Mouse (Mus musculus) heart, postnatal 25 days (tissue): ENCODE results near the gene Gsg1l. TPM values are rescaled to one million over a fixed set of nuclear protein-coding genes. Genes with fewer than 3 reads are reported as not detected.

ENCODE experiments used
- DNase-seq: peaks from one replicate; pipeline ENCODE4 v3.0.0; 2022; ENCODE audit warnings: low spot score
- intact Hi-C: fragments of 180-260 bp; cut with DNase I; formaldehyde crosslinking; loops from one replicate; pipeline ENCODE4 v1.15.1; 2025
- total RNA-seq, 2 experiments: library from RNA; stranded (reverse); gene quantifications; 2 replicates each; pipeline ENCODE4 v1.2.3; 2021

Gene Gsg1l
- total RNA-seq, 2 experiments from 2014 or later, result 10.3 to 12.6 TPM

DNA sequence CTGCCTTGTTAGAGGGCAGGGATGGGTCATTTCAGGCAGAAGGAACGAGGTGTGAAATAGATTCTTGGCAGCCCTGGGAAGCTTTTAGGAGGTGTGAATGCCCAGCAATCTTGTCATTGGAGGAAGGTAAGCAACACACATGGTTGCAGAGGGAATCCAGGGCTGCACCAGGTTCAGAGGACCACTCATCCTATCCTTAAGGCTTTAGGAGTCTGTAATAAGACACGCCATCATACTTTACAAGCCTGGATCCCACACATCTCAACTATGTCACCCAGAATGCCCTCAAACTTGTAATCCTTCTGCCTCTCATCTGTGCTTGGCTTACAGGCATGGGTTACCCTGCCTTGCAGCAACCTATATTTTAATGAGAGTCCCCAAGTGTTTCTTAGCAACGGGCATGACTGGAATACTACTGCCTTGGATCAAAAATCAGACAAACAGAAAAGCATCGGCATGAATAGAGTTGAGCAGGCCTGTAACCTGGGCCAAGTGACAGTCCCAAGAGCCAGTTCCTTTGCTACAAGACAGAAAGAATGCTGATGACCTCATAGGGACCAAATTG lies 196.0 kb downstream of the Gsg1l start:
- no peak for DNase-seq
- intact Hi-C loops, result no loop called here

DNA sequence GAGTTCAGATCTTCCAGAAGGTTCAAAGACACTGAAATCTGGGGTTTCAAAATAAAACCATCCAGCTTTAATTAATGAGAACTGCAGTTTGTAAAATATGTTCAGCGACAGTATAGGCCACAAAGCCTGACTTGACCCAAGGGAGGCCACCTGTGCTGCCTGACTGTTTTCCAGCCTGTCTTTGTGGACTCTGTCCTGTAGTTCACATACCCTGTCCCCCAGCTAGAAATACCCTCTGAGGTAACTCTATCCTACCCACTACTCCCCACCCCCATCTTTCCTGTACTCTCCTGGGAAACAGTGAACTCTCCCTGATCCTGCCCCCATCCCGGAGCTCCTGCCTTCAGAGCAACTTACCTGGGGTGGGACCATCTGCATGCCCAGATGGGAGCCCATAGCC lies 199.0 kb downstream of the Gsg1l start:
- no peak for DNase-seq
- intact Hi-C loops, result no loop called here

GRCm38 (mm10) chr7:125878040-125878439 lies 204.2 kb downstream of the Gsg1l start:
- no peak for DNase-seq
- intact Hi-C loops, result no loop called here

- no peak for DNase-seq
- intact Hi-C loops, result no loop called here
These were observed 208.2 kb downstream of the Gsg1l start for GRCm38 (mm10) chr7:125873971-125874495.

GRCm38 (mm10) chr7:125872874-125873273 lies 209.3 kb downstream of the Gsg1l start:
- intact Hi-C loops, result no loop called here
- no peak for DNase-seq

DNA sequence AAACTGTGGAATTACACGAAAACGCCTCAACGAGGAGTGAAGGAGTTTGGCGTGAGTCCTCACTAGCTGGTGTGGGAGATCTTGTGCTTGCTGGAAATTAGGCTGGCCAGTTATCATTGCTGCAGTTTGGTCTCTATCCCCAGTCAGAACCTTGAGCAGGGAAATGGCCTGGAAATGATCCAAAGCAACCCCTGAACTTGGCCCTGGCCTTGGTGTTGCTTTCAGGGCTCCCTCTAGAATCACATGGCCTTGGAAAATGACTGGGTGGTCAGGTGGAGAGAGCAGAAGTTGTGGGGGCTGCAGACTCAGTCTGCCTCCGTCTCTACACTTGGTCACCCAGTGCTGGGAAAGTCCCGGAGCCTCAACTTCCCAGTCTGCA lies 210.0 kb downstream of the Gsg1l start:
- no peak for DNase-seq
- intact Hi-C loops, result no loop called here

DNA sequence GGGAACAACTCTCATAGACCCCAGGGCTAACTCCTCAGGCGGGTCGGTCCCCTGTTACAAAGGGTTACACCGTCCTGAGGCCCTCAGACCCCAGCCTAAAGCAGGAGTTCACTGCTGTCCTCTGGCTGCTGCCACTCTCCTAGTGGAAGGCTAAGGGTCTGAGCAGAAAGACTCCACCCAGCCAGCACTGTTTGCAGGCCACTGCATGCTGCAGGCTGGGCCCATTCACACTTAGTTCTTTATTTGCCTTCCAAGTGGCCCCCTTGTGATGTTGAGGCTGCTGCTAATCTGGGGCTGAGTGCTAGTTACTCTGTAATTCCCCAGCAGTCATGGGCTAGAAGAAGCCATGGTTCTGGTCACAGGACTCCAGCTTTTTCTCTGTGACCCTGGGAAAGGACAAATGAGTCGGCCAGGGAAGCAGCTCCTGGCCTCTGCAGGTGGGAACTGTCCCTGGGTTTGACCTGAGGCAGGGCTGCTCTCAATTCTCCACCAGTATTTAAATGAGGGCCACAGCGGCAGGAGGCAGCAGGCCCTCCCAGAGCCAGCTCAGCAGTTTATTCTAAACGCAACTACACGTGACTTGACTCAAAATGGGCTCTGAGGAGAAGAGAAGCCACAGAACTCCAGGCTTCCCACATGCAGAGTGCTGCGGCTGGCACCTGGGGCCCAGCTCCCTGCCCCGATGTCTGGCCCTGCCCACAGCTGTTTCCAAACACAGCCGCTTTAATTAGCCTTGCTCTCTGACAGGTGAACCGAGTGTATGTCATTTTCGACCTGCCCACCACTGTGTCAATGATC lies 210.6 kb downstream of the Gsg1l start:
- no peak for DNase-seq
- intact Hi-C loops, result no loop called here

GRCm38 (mm10) chr7:125868570-125868969 lies 213.6 kb downstream of the Gsg1l start:
- no peak for DNase-seq
- intact Hi-C loops, result no loop called here

DNA sequence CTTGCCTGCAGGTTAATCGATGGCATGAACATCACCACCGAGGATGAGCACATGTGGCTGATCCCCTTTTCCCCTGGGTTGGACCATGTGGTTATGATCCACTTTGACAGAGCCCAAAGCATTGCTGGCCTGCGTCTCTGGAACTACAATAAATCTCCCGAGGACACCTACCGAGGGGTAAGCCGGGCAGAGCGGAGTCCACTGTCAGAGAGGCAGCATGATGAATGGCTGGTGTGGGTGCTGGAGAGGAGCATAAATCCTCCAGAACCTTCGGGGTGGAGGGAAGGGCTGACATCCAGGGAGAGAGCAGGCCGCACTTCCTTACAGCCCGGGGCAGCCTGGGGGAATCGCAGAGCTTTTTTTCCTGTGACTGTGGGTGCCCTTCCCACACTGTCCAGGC lies 217.0 kb downstream of the Gsg1l start:
- DNase-seq, result no peak
- intact Hi-C loops, result no loop called here

DNA sequence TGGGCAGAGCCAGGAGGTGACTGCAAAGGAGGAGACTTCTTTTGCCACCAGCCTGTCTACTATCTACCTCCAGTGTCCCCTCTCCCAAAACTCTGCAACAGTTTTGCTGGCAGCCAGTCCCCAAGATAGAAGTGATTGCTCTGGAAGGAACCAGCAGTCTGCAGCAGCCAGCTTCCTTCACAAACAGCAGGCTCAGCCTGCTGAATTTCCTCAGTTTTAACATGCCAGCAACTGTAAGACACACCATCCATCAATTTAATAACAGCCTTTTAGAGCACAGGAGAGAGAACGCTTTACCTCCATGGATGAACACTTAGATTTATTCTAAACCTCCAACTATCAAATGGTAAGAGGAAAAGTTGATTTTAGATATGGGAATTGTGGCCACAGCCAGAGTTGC lies 218.2 kb downstream of the Gsg1l start:
- intact Hi-C loops, result no loop called here
- DNase-seq, result no peak

DNA sequence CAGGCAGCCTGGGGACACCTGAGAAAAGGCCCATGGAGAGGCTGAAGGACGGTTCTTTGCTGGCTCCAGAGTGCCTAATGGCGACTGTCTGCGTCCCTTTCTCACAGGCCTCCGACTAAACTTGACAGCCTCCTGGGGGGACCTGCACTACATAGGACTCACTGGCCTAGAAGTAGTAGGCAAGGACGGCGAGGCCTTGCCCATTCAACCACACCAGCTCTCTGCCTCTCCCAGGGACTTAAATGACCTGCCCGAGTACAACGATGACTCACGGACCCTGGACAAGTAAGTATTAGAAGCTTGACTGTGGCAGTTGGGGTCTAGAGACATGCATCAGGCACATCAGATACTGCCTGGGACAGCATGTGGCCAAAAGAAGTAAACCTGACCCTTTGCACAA lies 221.8 kb downstream of the Gsg1l start:
- intact Hi-C loops, result no loop called here

GRCm38 (mm10) chr7:125859564-125859963 lies 222.6 kb downstream of the Gsg1l start:
- intact Hi-C loops, result no loop called here

More for the DNA sequence above, 221.8 kb downstream of the Gsg1l start:
- no peak for DNase-seq

DNA sequence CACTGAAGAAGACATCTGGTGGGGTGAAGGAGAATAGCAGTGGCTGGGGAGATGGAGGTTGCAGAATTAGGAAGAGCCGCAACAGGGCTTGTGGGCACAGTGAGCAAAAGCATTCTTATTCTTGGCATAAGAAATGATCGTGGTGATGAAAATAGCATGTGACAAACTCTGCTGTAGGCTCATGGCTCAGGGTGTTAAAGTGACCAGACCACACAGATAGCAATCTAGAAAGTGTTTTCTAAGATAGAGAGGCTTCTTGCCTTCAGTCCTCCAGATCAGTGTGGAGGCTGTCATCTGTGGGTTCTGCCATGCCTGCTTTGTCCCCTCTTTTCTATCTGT lies 234.7 kb downstream of the Gsg1l start:
- intact Hi-C loops, result no loop called here
- no peak for DNase-seq

More at GRCm38 (mm10) chr7:125859564-125859963, 222.6 kb downstream of the Gsg1l start:
- no peak for DNase-seq

- intact Hi-C loops, result no loop called here
- no peak for DNase-seq
These were observed 235.2 kb downstream of the Gsg1l start for GRCm38 (mm10) chr7:125846866-125847527.

DNA sequence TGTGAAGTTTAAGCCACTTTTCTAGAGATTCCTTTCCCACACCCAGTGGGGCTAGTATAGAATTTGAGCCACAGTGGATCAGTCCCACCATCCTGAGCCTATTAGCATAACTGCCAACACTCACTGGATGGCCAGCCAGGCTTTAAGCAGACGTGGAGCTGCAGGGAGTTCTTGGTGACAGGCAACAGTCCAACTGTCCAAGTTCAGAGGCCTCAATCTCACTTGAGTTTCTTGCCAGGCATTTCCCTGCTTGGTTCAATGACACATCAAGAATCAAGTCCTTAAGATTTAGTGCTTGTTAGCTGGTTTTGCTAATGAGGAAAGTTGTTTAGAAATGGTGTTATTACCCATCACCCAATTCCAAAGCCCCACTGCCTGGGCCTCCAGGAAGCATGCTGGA lies 236.6 kb downstream of the Gsg1l start:
- DNase-seq, result no peak
- intact Hi-C loops, result no loop called here

DNA sequence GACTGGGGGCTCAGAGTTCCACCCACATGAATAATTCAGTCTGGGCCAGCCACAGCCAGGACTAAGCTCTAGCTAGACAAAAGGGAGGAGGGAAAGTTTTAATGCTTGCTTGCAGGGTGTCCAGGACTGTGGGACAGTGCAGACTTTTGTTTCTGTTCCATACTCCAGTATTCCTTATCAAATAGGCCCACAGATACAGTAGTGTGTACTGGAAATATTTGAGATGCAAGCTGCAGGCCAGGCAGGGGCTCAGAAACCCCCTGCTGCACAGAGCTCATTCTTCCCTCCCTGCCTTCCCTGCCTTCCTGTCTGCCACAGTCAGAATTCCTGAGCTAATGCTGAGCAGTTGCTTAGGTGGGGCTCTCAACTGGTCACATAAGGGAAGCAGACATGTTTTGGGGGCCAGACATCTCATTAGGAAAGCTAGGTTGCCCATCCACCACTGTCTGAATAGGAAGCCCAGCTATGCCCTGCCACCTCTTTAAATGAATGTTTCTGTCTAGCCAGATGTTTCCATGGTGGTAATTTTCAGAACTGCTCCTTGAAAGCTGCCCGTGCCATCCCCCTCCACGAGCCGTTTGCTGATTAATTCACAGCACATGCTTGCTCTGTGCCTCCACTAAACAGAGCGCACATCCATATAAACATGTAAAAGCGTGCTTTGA lies 244.0 kb downstream of the Gsg1l start:
- no peak for DNase-seq
- intact Hi-C loops, result no loop called here

DNA sequence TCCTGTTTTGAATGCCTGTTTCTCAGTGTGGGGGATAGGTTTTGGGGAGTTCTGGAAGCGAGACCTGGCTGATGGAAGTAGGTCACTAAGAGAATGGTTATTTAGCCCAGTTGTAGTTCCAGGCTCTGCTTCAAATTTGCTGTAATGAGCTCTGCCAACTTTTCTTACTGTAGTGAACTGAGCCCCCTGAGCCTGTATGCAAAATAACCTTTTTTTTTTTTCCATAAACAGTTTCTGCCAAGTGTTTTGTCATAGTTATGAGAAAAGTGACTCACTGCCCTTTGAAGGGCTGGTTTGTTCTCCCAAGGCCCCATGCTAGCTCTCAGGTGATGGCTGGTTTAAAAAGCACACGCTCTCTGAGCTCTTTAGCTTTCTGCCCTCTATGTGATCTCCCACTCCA lies 248.7 kb downstream of the Gsg1l start:
- intact Hi-C loops, result no loop called here
- no peak for DNase-seq

DNA sequence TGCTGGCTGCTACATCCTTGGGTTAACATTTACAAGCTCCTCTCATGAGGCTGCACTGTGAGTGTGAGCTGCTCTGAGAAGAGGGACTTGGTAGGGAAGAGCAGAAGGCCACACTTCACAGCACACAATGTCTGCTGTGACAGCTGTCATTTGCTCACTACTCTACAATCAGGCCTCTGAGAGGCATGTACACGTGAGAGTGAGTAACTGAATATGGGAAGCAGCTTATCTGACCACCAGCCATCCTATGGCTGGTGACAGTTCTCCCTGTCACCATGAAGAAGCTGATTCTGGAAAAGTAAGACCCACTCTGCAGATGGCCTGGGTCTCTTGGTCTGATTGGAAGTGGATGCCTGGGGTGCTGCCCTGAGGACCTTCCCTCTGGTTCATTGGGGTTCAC lies 249.4 kb downstream of the Gsg1l start:
- DNase-seq, result no peak
- intact Hi-C loops, result no loop called here

- intact Hi-C loops, result loop anchor here (10.0 kb wide), 1 partner anchor 196 kb away; no protein-coding TSS in a partner anchor
- DNase-seq, result no peak
These were observed 253.0 kb downstream of the Gsg1l start for GRCm38 (mm10) chr7:125829121-125829666.

DNA sequence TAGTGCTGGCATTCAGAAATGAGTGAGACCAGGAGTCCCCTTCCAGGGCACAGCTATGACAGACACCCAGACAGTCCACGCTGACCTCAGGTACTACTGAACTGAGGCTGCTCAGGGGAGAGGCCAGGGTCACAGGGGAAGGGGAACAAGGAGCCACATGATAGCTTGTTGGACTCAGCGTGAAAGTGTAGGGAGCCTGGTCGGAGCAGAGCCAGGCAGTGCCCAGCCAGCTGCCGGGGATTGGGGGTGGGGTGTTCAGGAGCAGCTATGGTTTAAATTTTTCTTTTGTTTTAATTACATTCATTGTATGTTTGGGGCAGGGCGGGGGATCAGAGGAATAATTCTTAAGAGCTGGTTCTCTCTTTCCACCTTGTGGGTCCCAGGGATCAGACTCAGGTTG lies 253.7 kb downstream of the Gsg1l start:
- DNase-seq, result no peak
- intact Hi-C loops, result loop anchor here (10.0 kb wide), 1 partner anchor 196 kb away; no protein-coding TSS in a partner anchor
